Mouse (Mus musculus) CD4-positive naive resting alpha-beta T cell, adult 76 days (primary cell): ENCODE results near the gene Ikzf3. TPM values are rescaled to one million over a fixed set of nuclear protein-coding genes. Genes with fewer than 3 reads are reported as not detected.

Source experiments
- total RNA-seq: library from RNA; stranded (reverse); gene quantifications from one replicate; pipeline ENCODE4 v1.2.4, GENCODE M21; 2023

Gene Ikzf3
- total RNA-seq: 154 TPM

GRCm38 (mm10) chr11:98545711-98546231 lies at the start of gene Ikzf3:
TSS of gene Ikzf3 (minus strand) at chr11:98546031.

GRCm38 (mm10) chr11:98586892-98587563 lies 41.2 kb upstream of the Ikzf3 start, which contains the start of gene Ormdl3:
TSS of gene Ormdl3 (minus strand) at chr11:98587368.

GRCm38 (mm10) chr11:98550975-98551828 lies 5.4 kb upstream of the Ikzf3 start, which contains the start of gene Zpbp2:
TSS of gene Zpbp2 (plus strand) at chr11:98551097.

GRCm38 (mm10) chr11:98446213-98446561 lies 99.6 kb downstream of the Ikzf3 start, which contains the start of gene Grb7:
TSS of gene Grb7 (plus strand) at chr11:98446394.

GRCm38 (mm10) chr11:98438331-98439158 lies 107.3 kb downstream of the Ikzf3 start, which contains the start of gene Mien1:
TSS of gene Mien1 (minus strand) at chr11:98438991.

Other genes with a start within 250 kb of the Ikzf3 start
- gene Neurod2, start 216.4 kb downstream of the Ikzf3 start, total RNA-seq: not detected
- not detected for gene Ppp1r1b, start 197.6 kb downstream of the Ikzf3 start, total RNA-seq
- gene Stard3, start 187.7 kb downstream of the Ikzf3 start, total RNA-seq: 32.2 TPM
- not detected for gene Tcap, start 162.2 kb downstream of the Ikzf3 start, total RNA-seq
- not detected for gene Pnmt, start 159.6 kb downstream of the Ikzf3 start, total RNA-seq
- 9.3 TPM for gene Pgap3, start 145.5 kb downstream of the Ikzf3 start, total RNA-seq
- 0.15 TPM for gene Erbb2, start 133.6 kb downstream of the Ikzf3 start, total RNA-seq
- 44.5 TPM for gene Mien1, start 107.0 kb downstream of the Ikzf3 start, total RNA-seq
- gene Grb7, start 99.6 kb downstream of the Ikzf3 start, total RNA-seq: 2.7 TPM
- 3.7 TPM for gene Zpbp2, start 5.1 kb upstream of the Ikzf3 start, total RNA-seq
- 19.4 TPM for gene Ormdl3, start 41.3 kb upstream of the Ikzf3 start, total RNA-seq
- gene Lrrc3c, start 52.3 kb upstream of the Ikzf3 start, total RNA-seq: not detected
- 21.9 TPM for gene Gm12355, start 79.6 kb upstream of the Ikzf3 start, total RNA-seq
- gene Gsdma3, start 80.3 kb upstream of the Ikzf3 start, total RNA-seq: 0.64 TPM
- gene Gsdma2, start 100.7 kb upstream of the Ikzf3 start, total RNA-seq: not detected
- not detected for gene Gsdma, start 118.3 kb upstream of the Ikzf3 start, total RNA-seq
- gene Psmd3, start 136.5 kb upstream of the Ikzf3 start, total RNA-seq: 77.8 TPM
- not detected for gene Csf3, start 155.2 kb upstream of the Ikzf3 start, total RNA-seq
- 77.9 TPM for gene Med24, start 183.4 kb upstream of the Ikzf3 start, total RNA-seq
- 30.2 TPM for gene Thra, start 194.6 kb upstream of the Ikzf3 start, total RNA-seq
- gene Nr1d1, start 229.3 kb upstream of the Ikzf3 start, total RNA-seq: 4.3 TPM
- gene Msl1, start 249.5 kb upstream of the Ikzf3 start, total RNA-seq: 107 TPM